Mouse (Mus musculus): ENCODE results near the gene Rplp1.

Gene Rplp1

DNA sequence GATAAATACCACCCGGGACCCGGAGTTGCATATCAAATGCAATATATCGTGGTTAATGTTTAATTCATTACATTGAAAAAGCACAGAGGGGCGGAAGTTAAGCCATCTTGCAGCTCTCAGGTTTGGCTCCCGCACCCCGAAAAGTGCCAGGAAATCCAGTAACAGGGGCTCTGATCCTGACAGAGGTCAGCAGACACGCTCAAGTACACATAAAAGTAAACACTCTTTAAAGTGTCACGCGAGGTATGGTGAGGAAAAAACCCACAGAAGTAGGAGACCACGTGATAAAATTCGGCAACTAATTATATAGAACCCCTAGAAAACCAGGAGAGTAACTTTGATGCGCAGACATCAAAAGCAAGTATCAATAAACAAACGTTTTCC lies 567 bp upstream of the Rplp1 start:
- DNase-seq (ENCODE audit: inconsistent age in 2 of 2, low spot score in 1 of 2), result no peak

DNA sequence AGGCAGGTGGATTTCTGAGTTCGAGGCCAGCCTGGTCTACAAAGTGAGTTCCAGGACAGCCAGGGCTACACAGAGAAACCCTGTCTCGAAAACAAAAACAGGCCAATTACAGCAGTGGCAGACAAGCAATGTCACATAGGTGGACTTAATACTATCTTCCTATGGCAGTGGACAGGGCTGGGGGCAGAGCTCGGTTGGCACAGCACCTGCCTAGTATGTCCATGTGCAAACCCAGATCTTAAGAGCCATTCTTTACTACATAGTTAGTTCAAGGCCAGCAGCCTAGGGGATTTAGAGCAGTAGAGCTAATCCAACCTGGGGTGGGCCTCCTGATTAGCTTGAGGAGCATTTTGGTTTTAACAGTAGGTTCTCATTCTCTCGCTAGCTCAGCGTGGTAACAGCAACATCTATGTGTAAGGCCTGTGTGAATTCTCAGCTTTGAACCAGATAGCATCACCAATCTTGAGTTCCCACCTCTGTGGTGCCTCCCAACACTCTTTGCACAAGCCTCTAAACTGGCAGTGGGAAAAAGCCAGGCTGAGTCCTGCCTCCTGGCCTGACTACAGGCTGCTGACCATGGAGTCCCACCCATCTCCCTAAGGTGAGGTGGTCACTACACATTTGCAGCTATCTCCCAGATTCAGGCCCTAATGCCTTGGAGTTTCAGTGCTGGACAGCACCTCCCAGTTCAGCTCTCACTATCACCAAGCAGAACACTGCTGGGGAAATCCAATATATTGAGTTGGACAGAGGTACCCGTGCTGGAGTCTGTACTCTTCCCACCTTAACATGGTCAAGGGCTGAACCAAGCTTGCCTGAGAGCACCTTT lies 2.8 kb downstream of the Rplp1 start:
- no peak for DNase-seq (ENCODE audit: inconsistent age in 2 of 2, low spot score in 1 of 2)

DNA sequence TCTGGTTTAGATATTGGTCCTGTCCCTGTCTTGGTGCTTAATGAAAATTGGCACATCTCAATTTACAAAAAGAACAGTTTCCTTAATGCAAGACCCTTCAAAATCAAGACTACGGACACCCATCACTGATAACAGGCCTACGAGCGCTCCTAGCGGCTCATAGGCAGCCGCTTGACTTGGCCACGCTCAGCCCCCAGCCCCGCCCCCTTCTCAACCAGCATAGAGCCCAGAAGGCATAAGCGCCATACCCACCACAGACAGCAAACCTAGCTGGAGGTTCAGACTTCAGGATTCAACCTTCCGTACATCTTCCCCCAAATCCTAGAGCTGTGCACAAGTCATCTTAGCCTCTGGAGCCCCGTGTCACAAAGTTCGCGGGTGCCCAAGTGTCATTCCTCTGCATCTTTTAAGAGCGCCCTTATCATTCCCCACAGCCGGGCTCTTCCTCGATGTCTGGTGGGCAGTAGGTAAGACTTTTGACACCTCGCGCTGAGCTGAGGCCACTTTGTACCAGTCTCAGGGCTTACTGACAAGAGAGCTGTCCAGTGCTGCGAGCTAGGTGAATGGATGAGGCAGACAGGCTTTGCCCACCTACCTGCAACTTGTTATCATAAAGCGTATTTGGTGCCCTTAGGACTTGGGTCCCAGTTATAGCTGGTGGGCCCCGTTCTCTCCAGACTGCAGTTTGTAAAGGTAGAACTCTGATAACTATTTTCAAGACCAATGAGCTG lies 3.7 kb downstream of the Rplp1 start:
- no peak for DNase-seq (ENCODE audit: inconsistent age in 2 of 2, low spot score in 1 of 2)

DNA sequence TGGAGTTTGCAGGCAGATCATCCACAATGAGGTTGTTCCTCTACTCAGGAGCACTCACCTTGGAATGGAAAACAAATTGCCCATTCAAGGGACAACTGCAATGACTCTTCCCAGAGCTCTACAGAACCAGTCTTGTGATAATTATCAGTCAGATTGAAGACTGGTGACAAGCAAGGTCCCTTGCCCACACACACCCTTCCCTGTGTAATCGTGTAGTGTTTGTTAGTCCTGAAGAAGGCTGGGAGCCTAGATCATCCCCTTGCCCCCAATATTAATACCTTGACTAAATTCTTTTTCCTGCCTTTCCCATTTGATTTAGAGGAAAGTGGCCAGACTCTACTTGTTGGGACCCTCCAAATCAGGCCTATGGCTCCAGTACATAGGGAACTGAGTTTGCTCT lies 4.7 kb downstream of the Rplp1 start:
- DNase-seq (ENCODE audit: inconsistent age in 2 of 2, low spot score in 1 of 2), result no peak

DNA sequence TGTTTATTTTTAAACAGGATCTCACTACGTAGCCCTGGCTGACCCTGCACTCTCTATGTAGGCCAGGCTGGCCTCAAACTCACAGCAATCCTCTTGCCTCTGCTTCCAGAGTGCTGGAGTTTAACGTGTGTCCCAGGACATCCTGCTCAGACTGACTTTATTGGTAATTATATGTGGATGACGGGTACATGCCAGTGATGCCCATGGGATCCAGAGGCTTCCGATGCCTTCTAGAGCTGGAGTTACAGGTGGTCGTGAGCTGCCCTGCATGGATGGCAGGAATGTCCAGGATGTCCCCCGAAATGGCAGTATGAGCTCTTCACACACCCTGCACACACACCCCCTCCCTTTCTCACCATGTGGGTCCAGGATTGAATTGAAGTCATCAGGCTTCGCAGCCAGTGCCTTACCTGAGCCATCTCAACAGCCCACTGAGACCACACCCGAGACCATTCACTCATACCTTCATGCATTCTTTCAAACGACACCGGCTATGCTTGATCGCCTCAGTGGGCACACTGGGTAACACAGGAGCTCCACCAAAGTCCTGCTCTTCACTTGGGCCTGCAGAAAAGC lies 5.4 kb downstream of the Rplp1 start:
- no peak for DNase-seq (ENCODE audit: inconsistent age in 2 of 2, low spot score in 1 of 2)

DNA sequence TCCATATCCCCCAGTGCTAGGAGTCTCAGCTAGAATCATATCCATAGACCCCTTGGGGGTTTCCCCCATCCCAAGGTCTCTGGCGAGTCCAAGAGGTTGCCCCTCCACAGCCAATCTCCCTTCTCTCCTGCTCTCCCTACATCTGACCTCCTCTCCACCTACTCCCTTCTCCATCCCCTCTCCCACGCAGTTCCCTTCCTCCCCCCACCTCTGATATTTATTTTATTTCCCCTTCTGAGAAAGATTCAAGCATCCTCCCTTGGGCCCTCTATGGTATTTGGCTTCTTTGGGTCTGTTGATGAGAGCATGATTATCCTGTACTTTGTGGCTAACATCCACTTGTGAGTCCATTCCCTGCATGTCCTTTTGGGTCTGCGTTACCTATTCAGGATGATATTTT lies 6.0 kb downstream of the Rplp1 start:
- DNase-seq (ENCODE audit: inconsistent age in 2 of 2, low spot score in 1 of 2), result no peak

DNA sequence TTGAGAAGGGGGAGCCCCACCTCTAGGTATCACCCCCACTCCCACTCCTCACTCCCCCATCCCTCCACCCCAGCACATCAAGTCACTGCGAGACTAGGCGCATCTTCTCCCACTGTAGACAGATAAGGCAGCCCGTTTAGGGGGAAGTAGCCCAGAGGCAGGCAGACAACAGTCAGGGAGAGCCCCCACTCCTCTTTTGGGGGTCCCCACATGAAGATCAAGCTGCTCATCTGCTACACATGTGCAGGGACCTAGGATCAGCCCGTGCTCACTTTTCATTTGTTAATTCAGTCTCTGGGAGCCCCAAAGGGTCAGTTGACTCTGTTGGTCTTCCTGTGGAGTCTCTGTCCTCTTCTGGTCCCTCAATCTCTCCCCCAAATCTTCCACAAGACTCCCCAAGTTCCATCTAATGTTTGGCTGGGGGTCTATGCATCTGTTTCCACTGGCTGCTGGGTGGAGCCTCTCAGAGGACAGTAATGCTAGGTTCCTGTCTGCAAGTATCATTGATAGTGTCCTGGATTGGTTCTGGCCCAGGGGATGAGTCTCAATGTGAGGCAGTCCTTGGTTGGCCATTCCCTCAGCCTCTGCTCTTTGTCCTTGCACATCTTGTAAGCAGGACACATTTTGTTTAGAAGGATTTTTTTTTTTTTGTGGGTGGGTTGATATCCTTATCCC lies 6.6 kb downstream of the Rplp1 start:
- DNase-seq (ENCODE audit: inconsistent age in 2 of 2, low spot score in 1 of 2), result no peak

DNA sequence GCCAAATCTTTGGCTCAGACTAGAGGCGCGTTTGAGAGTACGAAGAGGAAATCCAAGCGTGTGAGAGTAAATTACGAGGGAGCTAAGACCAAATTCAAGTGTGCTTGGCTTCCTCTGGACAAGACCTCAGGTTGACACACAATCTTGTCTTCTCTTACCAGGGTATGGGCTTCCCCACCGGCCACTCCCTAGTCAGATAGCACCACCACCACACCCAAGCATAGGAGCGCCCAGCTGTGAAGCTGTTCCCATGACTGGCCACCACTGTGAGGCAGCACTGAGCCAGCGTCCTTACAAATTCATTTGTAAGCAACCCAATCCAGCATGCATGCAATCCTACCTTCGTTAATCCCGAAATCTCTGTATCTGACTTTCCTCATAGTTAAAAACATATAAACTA lies 7.4 kb downstream of the Rplp1 start:
- DNase-seq (ENCODE audit: inconsistent age in 2 of 2, low spot score in 1 of 2), result peak in 1 of 2 experiments; percentile 72

DNA sequence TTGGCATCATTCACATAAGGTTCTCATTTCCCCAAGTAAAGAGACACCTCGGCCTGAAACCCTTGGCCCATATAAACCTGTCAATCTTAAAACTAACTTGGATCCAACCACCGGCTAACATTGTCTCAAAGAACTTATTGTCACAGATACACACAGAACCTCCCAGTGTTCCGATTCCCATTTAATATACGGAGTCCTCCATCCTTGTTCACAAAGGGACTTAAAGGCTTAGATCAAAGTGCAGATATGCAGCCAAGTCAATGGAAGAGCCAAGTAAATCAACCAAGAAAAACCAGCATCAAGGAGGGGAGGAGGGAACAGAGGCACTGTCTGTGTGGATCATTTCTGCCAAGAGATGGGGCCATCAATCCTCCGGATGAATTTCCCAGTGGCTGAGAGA lies 8.8 kb downstream of the Rplp1 start:
- DNase-seq (ENCODE audit: inconsistent age in 2 of 2, low spot score in 1 of 2), result no peak

DNA sequence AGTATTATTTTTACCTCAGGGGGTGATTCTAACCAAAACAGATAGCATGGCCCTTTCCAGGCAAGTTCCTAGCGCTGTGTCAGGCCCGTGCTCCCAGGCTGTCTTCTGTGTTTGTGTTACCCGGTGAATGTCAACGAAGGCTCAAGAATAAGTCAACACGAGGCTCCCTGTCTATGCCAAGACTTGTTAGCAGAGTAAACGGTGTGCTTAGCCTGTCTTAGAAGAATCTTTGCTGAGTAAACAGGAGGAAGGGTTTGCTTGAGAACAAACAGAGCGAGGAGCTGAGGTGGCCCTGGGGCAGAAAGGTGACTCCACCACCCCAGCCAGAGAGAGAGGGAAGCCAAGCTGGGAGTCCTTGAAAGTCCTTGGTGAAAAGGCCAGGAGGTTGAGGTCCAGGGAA lies 10.1 kb downstream of the Rplp1 start:
- no peak for DNase-seq (ENCODE audit: inconsistent age in 2 of 2, low spot score in 1 of 2)

DNA sequence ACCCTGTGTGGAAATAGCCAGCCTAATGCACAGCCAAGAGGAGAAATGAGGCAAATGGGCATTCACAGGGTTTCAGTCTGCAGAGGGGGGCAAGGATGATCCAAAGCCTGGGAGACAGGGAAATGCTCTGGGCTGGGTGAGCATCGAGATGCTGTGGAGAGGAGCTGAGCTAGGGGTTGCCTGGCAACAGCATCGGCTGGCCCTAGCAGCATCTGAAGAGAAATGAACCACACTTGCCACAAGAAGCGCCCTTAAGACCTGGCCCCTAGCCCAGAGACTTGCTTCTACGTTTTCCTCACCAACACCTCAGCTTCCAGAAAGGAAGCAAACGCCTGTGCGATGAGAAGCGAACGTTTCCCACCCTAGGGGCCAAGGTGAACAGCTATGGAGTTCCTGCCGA lies 11.9 kb downstream of the Rplp1 start:
- no peak for DNase-seq (ENCODE audit: inconsistent age in 2 of 2, low spot score in 1 of 2)

DNA sequence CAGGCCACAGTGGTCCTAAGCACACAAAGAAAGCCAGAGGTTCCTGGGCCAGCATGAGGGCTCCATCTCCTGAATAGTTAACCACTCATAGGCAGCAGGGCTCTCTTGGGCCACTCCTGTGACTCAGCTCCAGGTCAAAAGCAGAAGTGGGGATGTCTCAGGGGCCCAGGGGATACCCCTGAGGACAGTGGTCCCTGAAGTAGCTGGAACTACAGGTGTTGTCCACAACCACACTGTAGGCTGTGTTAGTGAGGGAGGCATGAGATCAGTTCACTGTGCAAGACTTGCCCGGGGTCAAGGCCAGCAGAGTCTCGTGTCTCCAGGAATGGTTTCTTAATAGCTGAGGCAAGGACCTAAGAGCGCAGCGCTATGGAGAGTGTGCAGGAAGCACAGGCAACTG lies 12.8 kb downstream of the Rplp1 start:
- DNase-seq (ENCODE audit: inconsistent age in 2 of 2, low spot score in 1 of 2), result peak in 1 of 2 experiments; percentile 35

DNA sequence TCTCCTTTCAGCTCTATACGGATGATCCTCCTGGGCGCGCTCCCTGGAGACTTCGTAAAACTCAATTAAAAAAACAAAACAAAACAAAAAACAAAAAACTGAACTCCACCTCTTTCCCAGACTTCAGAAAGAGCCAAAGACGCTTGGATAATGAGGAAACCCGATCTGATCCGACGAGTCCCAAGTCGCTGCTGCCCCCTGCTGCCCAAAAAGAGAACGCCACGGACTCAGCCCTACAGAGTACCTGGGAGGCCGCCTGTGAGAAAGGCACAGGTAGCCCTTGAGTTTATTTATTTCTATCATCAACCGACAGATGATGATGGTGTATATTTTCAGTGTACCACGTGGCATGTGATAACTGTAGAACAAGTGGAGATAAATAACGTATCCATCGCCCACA lies 14.5 kb downstream of the Rplp1 start:
- peak; percentile 70 to 93 for DNase-seq (ENCODE audit: inconsistent age in 2 of 2, low spot score in 1 of 2)

DNA sequence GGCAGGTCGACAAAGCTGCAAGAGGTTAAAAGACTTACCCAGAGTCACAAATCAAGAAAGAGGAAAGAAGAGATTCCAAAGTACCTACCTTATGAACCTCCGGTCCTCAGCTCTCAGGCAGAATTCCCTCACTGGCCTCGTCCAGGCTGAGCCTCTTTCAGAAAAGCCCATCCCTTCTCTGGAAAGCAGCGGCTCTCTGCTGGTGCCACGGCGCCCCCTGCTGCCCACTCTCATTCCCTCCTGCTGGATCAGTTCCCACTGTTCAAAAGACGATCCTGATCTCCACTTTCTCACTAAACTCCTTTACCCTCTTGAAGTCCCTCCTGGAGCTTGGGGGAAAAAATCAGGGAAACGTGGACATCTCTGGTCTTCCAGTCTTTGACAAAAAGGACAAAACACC lies 15.9 kb downstream of the Rplp1 start:
- peak; percentile 76 to 94 for DNase-seq (ENCODE audit: inconsistent age in 2 of 2, low spot score in 1 of 2)

DNA sequence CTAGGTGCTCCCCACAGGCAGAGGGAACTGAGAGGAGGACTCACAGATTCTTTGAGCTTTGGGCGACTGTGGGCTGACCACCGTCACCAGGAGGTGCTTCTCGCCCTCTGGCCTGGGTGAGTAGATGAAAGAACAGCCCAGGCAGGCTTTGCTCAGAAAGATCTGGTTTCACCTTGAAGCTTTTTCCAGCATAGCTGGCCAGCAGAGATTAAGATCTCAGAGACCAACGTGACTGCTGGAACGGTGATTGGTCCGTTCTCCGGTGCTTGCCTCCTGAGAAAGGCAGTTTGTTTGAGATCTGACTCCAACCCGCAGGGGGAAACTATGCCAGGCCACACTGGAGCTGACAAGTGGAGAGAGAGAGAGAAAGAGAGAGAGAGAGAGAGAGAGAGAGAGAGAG lies 19.3 kb downstream of the Rplp1 start:
- peak; percentile 47 to 71 for DNase-seq (ENCODE audit: inconsistent age in 2 of 2, low spot score in 1 of 2)

DNA sequence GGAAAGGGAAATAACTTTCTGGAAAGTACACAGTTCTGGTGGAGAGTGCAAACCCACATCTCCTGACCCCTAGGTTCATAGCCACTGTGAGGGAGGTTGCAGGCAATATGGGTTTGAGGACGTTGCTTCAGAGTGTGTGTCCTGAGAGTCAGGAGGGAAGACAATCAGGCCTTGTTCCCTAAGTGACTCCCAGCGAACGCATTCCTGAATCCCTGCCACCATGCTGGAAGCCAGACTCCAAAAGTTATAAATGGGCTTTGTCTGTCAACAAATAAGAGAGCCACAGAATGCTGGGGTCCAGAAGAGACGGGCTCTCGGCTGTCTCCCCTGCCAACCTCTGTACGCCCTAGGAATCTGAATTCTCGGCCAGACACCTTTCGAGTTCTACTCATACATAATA lies 24.5 kb downstream of the Rplp1 start:
- DNase-seq (ENCODE audit: inconsistent age in 2 of 2, low spot score in 1 of 2), result no peak

DNA sequence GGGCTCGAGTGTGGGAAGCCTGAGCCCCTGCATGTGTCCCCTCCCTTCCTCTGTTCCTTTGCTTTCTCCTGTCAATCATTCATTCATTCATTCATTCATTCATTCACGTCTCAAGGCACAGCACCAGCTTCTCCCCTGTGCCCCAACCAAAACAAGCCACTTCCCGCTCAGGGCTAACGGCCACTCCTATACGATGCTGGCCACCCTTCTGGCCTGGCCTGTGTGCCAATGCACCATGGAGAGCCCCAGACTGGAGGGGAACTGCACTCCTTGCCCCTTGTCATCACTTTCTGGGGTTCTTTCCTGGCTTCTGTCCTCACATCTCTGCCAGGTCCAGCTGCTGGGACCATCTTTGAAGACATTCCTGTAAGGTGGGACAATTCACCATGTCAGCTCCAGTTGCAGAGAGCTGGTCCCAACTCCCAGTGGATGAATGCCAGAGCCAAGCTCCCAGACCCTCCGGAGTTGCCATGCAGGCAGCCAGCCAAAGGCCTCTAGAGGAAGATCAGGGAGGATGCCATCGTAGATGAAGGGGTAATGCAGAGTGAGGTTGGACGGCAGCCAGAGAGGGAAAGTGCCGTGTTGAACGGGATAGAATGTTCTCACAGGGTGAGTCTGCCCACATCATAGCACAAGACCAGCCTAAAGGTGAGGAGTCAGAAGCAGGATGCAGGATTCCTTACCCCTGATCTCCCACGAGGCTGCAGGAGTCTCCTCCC lies 26.5 kb downstream of the Rplp1 start:
- DNase-seq (ENCODE audit: inconsistent age in 2 of 2, low spot score in 1 of 2), result no peak

DNA sequence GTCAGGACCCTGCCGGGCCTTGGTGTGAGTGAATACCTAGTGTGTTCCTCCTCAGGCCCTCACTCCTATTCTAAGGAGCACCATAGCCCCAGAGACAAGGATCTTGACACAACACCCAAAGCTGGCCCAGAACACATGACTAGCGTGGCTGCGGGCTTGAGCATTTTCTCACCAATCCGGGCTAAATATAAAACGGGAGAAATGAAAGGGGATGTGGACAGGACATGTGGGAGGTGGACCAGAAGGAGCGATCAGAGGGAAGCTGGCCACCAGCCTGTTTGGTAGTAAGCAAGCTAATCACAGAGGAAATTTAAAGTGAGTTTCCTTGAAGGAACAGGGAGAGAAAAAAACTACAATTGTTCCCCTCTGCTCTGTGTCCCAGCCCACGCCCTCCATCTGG lies 28.4 kb downstream of the Rplp1 start:
- peak in 1 of 2 experiments; percentile 35 for DNase-seq (ENCODE audit: inconsistent age in 2 of 2, low spot score in 1 of 2)

DNA sequence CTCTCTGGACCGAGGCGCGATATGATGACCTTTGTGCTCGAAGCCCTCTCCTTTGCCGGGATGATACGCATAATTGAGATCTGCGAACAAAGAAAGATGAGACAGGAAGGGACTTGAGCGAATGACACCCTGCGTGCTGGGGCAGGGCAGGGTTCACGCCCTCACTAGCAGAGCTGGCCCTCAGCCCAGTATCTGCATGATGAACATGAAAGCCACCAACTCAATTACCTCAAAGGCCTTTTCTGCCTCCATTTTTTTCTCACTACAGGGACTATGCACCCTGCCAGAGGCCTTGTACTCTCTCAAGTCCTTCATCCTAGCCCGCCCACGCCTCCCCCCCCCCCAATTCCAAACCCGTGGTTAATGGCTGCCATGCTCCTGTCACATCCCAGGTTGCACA lies 29.4 kb downstream of the Rplp1 start:
- DNase-seq (ENCODE audit: inconsistent age in 2 of 2, low spot score in 1 of 2), result no peak

DNA sequence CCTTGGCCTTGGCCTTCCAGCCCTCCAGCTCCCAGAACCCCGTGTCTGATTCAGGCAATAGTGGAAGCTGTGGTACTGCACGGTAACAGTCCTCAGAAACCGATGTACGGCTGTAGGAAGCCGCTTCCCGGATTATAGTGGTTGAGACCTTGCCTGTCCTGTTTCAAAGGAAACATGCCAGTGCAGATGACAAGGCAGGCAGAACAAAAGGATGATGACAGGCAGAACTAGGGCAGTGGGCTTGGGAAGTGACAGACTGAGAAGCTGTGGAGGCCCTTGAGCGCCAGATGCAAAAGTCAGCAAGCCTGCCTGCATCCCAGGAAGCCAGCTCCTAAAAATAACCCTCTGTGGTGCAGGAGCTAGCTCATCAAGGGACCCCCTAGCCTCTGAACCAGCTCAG lies 30.0 kb downstream of the Rplp1 start:
- DNase-seq (ENCODE audit: inconsistent age in 2 of 2, low spot score in 1 of 2), result no peak

DNA sequence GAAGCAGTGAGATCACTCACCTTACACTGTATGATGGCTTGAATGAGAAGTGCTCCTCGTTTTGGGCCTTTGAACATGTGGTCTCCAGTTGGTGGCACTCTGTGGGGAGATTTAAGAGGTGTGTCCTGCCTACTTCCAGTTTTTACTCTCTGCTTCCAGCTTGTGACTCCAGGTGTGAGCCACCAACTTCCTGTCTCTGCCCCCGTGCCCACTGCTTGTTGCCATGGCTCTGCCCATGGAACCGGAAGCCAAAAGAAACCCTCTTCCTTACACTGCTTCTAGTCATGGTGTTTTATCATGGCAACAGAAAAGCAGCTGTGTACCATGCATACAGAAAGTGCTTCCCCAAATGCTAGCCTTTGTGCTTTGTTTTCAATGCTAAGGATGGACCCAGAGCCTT lies 32.2 kb downstream of the Rplp1 start:
- no peak for DNase-seq (ENCODE audit: inconsistent age in 2 of 2, low spot score in 1 of 2)
